Mouse (Mus musculus): ENCODE results near the gene Col5a2. TPM values are rescaled to one million over a fixed set of nuclear protein-coding genes. Genes with fewer than 3 reads are reported as not detected.
"Not testable (repeated sequence)": the region's sequence is repeated elsewhere in the genome, so short reads cannot be mapped to it uniquely, and the experiment has no call there.

The Col5a2 gene
- not detected in 2 replicates for total RNA-seq (2017)

DNA sequence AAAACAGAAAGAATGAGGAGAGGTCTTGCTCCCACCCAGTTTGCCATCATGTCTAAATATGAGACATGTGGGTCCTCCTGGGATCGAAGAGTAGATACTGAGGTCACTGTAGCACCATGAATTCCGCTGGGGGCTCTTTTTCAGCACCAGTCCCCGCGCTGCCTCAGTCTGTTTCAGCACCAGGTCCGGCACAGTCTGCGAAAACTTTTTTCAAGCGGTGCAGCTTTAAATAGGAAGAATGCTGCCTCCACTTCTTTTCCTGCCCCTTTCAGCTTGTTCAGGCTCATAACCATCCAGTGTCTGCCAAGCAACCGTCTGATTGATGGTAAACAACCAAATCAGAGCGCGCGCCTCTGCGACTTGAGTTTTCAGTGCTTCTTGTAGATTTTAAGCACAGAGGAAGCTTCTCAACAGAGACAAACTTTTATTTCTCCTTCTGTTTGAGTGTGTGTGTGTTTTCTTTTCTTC, at the start of gene Col5a2:
Gene Col5a2, minus strand, starts transcription at position 418 of the 468 bp plus-strand sequence.
- no peak for ATAC-seq (ENCODE audit: extremely low read depth, insufficient number of reproducible peaks, low FRiP score, poor library complexity, severe bottlenecking)

DNA sequence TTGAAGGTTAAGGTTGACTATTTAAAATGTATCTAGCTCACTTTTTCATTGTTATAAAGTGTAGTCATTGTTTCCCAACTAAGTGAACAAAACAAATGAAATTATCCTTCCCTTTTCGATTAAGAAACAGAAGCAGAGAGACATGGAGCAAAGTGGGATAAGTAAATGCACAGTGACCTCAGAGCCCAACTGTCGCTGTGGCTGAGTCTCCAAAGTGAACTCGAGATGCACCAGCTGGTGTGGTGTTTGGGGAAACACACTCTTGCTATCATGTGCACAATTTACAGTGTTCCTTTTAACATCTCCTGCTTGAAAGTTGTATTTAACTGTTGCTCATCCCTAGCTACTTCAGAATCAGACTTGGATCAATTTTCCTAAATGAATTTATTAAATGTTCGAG, 47.4 kb upstream of the Col5a2 start:
- no peak for ATAC-seq (ENCODE audit: extremely low read depth, insufficient number of reproducible peaks, low FRiP score, poor library complexity, severe bottlenecking)

DNA sequence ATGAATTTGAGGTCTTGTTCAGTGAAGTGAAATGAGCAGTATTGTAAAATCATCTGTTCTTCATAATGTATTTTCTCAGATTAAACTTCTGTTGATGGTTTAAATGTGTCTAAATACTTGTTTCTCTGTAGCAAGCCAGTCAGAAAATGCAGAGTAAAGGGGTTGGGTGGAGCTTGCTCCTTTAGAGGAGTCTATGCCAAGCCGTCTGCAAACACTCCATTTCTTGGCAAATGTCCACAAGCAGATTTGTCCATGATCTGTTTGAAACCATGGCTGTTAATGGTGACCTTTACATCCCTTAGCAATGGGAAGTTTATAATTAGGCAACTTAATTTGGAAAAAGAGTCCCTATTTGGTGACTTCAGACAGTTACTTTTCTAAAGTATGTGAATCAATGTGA, 38.8 kb upstream of the Col5a2 start:
- no peak for ATAC-seq (ENCODE audit: extremely low read depth, insufficient number of reproducible peaks, low FRiP score, poor library complexity, severe bottlenecking)

DNA sequence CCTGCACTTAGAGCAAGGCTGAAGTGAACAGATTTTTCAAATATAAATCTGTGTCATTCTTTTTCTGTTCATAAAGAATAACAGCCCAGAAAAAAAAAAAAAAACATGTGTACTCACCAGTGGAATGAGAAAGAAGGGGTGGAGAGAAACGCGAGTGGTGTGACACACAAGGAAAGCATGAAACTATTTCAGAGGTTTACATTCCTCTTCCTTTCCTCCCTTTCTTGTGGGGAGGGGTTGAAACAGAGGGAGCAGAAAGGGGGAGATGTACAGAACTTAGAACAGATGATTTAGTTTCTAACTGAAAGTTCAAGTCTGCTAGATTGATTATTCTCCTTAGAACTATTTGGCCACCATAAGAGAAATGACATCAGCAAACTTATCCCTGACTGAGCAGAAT, 38.1 kb upstream of the Col5a2 start:
- ATAC-seq (ENCODE audit: extremely low read depth, insufficient number of reproducible peaks, low FRiP score, poor library complexity, severe bottlenecking): no peak

DNA sequence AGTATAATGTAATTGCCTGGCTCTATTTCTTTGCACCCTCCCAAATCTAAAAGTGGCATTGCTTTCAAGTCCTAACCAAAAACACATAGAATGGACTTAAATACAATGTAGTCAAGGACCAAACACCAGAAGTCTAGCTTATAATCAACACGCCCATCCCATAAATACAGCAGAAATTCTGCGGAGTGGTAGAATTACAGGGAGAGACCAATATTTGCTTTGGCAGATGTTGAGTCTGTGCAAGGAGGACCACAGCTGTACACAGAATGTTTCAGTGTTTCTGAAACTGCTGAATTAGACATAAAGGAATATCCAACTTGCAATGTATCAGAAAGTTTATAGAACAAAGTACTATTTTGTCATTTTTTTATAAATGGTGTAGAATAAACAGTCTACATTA, 28.4 kb upstream of the Col5a2 start:
- ATAC-seq (ENCODE audit: extremely low read depth, insufficient number of reproducible peaks, low FRiP score, poor library complexity, severe bottlenecking): no peak

DNA sequence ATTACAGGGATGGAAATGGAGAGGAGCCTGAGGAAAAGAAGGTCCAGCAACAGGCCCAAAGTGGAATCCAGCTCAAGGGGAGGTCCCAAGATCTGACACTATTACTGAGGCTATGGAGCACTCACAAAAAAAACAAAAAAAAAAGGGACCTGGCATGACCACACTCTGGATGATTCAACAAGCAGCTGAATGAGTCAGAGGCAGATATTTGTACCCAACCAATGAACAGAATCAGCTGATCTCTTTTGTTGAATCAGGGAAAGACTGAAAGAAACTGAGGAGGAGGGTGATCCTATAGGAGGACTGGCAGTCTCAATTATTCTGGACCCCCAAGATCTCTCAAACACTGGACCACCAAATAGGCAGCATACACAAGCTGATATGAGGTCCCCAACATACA, 24.4 kb upstream of the Col5a2 start:
- not testable (repeated sequence) for ATAC-seq (ENCODE audit: extremely low read depth, insufficient number of reproducible peaks, low FRiP score, poor library complexity, severe bottlenecking)

DNA sequence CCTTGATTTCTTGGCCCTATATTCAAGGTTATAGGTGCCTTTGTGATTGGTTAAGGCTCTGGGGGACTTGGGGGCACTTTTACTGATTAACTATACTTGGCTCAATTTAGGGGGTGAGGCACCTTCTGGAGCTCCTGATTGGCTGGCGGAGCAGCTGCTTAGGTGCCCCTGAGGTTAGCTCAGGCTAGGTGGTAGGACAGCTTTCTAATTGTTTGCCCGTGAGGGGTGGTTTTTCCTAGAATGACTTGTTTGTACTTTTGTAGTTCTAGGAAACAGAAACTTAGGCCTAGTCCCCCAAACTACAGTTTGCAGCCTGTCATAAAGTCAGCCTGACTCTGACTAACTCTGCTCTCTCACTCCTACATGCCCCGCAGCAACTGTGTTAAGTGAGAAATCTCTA, 20.5 kb upstream of the Col5a2 start:
- no peak for ATAC-seq (ENCODE audit: extremely low read depth, insufficient number of reproducible peaks, low FRiP score, poor library complexity, severe bottlenecking)

DNA sequence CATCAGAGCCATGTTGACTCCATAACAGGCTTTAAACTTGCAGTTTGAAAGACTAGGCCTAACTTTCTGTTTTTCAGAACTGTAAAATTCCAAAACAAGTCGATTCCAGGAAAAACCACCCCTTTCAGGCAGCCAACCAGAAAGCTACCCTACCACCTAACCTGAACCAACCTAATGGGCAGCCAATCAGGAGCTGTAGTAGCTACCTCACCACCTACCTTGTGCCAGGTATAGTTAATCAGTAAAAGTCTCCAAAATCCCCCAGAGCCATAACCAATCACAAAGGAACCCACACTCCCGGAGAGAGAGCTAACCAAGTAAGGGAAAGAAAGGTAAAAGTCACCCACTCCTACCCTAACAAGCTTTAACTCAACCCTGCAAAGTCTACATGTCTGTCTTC, 18.4 kb upstream of the Col5a2 start:
- ATAC-seq (ENCODE audit: extremely low read depth, insufficient number of reproducible peaks, low FRiP score, poor library complexity, severe bottlenecking): no peak

DNA sequence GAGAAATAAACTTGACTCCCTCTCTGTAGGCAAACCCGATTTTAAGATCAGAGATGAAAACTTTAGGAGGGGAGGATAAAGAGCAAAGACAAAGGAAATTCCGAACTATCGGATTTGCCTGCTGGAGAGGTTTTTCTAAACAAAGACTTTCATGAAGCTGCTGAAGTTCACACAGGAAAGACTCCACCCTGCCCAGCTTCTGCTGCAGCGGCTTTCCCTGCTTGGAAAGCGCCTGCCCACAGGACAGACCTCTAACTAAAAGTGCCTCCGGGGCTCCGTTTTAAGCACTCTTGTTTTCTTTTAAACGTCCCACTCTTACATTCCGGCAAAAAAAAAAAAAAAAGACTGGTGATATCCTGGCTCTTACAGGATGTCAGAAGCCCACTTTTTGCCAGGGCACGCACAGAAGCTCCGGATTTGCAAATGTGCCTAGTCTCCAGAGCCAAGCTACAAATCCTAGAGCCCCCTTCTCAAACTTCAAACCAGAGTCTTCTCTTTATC, 791 bp downstream of the Col5a2 start:
- ATAC-seq (ENCODE audit: extremely low read depth, insufficient number of reproducible peaks, low FRiP score, poor library complexity, severe bottlenecking): no peak

DNA sequence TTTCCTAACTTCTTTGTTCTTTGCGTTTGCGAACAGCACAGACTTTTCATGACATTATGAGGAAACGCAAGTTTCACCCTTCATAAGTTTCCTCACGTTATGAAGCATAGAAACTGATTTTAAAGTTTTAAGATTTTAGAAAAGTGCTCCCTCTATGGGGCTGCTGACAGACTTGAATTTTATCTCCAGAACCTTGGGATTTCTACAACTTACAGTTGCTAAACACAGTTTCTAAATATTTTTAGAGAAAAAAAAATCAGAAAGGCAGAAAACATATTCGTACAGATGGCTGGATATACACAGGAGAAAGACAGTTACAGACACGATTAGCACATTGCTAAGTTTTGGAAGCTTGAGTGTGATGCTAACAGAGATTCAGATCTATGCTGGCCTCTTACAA, 1.6 kb downstream of the Col5a2 start:
- no peak for ATAC-seq (ENCODE audit: extremely low read depth, insufficient number of reproducible peaks, low FRiP score, poor library complexity, severe bottlenecking)

DNA sequence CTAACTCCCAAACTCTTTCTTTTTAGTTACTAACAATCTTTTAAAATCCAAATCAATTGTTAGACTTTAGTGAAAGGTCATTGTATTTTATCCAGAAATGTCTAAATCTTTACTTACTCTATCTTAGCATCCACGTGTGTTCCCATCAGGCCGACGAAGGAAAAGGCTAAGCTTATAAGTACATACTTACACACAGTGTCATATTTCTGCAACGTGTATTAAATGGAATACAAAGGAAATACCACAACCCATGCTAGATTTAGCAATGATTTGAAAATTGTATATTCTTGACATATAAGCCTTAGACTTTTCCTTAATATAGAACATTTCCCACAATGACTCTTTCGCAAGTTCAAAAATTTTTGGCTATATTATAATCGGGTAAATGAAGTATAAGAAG, 2.6 kb downstream of the Col5a2 start:
- ATAC-seq (ENCODE audit: extremely low read depth, insufficient number of reproducible peaks, low FRiP score, poor library complexity, severe bottlenecking): no peak

DNA sequence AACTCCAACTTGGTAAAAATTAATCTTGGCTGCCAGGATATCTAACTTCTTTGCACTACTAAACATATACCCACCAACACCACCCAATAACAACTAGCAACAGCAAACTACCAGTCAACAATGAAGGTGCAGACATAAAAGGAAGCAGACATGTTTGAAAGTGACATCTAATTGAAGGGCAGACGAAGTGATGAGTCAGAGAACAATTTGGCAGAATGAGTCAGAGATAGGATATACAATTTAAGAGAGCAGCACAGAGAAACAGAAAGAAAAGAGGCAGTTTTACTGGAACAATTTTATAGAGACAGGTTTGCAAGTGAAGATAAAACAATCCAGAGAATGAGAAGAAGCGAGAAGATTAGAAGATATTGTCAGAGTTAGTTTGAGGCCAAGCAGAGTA, 8.1 kb downstream of the Col5a2 start:
- no peak for ATAC-seq (ENCODE audit: extremely low read depth, insufficient number of reproducible peaks, low FRiP score, poor library complexity, severe bottlenecking)

DNA sequence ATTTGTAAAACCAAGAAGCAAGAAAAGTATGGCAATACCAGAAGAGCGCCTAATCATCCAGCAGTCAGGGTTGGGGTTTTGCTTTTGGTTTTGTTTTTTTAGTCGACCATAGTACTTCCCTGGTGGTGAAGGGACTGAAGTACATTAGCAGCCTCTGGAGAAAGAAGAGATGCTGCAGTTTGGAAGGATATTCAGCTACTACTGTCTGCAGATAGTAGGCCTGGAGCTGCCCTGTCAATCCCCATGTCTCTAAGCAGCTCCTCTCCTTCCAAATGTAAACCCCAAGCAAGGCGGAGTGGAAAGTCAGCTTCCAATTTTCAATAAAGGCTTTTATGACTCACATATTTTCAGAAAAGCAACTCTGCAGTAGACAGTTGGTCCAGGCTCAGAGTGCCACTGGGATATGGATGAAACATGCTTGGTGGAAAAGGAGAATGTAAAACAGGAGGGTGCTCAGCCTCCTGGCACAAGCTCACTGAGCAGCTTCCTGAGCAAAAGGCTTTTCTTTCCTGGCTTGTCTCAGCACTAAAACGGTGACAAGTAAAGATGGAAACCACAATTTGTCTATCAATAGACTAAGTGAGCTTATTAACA, 10.9 kb downstream of the Col5a2 start:
- no peak for ATAC-seq (ENCODE audit: extremely low read depth, insufficient number of reproducible peaks, low FRiP score, poor library complexity, severe bottlenecking)

DNA sequence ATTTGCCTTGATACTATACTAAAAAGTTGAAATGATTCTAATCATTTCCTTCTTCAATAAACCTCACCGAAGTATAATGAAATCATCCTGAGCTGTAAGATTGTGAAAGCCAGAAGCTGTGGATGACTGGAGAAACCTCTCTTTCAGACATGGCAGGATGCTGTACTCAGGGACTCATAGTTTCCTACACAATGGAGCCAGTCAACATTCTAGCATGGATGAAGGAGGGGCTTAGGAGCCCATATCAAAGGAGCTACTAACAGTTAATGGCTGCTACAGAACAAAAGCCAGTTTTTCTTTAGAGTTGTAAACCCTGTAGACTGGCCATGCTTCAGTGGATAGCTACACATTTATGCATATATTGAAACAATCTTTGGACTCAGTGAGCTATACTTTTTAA, 12.6 kb downstream of the Col5a2 start:
- no peak for ATAC-seq (ENCODE audit: extremely low read depth, insufficient number of reproducible peaks, low FRiP score, poor library complexity, severe bottlenecking)

DNA sequence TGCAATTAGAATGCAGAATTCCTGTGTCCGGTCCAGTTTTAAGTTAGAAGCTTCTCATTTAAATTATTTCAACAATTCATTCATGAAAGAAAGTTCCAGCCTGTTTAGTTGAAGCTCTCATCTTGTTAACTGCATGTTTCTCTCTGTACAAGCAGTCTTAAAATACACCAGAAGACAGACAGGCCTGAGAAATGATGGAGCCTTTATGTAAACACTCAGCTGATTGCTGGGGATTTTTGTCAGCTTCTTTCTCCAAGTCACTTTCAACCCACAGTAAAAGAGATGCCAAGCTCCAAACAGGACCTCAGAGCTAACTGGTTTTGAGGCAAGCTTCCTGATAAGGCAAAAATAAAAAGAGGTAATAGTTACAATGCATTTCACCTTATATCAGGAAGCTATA, 14.8 kb downstream of the Col5a2 start:
- ATAC-seq (ENCODE audit: extremely low read depth, insufficient number of reproducible peaks, low FRiP score, poor library complexity, severe bottlenecking): no peak

DNA sequence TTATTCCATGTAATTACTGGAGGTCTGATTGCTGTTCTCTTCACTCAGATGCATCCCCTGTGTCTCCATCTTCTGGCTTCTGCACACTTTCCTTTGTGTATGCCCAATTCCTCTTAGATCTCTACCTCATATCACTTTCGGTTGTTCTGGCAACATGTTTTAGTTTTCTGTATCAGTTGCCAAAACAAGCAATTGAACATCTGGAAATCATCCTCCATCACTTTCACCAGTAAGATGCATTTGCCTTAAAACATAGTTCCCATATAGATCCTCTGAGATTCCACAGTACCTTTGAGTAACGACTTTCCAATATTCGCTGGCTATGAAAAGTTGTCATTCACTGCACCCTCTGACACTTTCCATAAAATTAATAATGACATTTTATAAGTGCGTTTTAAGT, 20.1 kb downstream of the Col5a2 start:
- ATAC-seq (ENCODE audit: extremely low read depth, insufficient number of reproducible peaks, low FRiP score, poor library complexity, severe bottlenecking): no peak

DNA sequence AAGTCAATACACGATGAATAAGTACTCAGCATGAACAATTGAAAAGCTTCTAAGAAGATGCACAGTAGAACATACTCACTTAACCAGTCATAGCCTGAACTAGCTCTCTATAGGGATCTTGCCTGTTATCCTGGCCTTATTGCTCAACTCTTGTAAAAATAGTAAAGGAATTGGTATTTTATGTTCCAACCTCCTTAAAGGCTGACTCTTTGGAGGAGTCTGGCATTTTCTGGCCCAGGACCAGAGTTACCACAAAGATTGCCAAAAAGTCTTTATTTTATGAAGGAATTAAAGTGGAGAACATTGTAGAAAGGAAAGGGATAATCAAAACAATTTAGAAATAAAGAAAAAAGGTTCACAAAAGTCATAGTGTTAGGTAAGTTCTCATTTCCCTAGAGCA, 21.2 kb downstream of the Col5a2 start:
- ATAC-seq (ENCODE audit: extremely low read depth, insufficient number of reproducible peaks, low FRiP score, poor library complexity, severe bottlenecking): no peak

DNA sequence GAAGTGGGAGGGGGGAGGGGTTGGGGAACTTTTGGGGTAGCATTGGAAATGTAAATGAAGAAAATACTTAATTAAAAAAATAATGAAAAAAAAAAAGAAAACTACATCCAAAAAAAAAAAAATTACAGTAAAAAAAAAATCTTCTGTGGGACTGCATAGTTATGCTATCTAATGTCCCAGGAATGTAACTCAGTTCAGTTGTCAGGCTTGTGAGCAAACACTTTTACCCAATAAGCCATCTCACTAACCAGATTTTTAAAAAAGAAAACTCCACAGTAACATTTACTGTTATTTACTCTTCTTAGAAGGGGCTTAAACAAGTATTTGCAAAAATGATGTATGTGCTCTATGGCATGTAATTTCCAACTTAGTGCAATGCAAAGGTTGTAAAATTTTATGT, 24.0 kb downstream of the Col5a2 start:
- ATAC-seq (ENCODE audit: extremely low read depth, insufficient number of reproducible peaks, low FRiP score, poor library complexity, severe bottlenecking): no peak

DNA sequence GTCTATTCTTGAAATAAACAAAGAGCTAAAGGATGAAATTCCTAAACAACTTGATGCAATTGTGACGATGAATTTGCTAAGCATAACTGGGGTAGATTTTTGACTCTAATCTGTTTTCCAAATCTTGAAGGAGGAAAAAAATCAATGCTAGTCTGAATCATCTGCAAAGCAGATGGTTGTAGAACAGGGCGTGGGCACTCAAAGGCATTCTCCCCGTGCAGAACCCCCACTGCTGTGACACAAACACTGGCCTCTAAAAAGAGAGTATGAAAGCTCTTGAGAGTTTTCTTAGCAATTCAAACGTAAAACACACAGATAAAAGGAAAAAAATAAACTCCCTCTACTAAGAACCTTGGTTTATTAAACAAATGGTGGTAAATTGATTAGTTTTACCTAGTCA, 30.3 kb downstream of the Col5a2 start:
- ATAC-seq (ENCODE audit: extremely low read depth, insufficient number of reproducible peaks, low FRiP score, poor library complexity, severe bottlenecking): no peak

DNA sequence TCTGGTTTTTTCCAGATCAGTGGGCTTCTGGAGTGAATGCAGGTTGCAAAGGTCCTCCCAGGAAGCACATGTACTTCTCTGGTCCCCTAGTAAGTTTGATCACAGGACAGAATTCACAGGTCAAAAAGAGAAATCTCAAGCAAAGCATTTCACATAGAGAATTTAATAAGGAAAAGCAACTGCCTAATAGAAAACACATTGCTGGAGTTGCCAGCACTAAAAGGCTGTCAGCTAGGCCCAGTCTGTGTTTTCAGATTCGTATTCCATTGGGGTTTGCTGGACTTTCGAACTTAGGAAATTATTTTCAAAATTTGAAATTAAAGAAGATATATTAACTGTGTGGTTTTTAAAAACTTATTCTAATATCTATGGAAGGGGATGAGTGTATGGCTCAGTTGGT, 42.3 kb downstream of the Col5a2 start:
- ATAC-seq (ENCODE audit: extremely low read depth, insufficient number of reproducible peaks, low FRiP score, poor library complexity, severe bottlenecking): no peak

DNA sequence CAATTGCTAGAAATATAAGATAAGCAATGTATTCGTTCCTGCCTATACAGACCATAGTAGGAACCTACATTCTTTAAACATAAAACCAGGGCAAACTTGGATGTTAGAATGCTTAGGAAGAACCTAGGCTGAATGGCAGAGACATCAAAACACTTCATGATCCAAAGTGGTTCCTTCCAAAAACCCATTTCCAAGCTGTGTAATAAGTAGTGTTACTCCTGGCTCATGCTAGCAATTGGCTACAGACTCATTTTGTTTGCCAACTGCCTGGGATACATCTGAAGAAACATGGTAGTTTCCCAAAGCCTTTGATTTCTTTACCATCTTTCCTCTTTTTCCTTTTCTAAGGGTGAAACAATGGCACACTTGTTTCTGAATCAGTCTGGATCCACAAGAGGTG, 47.3 kb downstream of the Col5a2 start:
- ATAC-seq (ENCODE audit: extremely low read depth, insufficient number of reproducible peaks, low FRiP score, poor library complexity, severe bottlenecking): no peak
